ENCODE assay signal across 13 mouse cellular contexts in the genomic region with DNA sequence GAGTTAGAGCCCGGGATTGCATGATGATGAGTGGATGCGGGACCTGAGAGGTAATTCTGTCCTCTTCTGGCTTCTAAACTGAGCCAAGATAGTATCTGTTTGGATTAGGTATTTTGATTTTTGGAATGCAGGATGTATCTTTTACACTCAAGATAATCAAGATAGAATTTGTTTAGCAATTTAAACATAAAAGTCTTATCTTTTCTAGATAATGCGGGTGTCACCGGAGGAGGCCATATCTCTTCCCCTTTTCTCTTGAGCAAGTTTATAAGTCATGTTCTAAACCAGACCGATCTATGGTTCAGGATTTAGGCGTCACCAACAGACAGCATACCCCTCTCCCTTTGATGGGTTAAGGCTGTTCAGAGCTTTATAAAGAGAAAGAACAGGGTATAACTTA.
"Had no signal": no experiment of that assay in that cellular context is flagged by ENCODE, and none has a peak within 500 bp of the region (broad histone marks: within the 10 kb centered on the region; RNA-seq: fewer than 3 reads in every experiment).

No protein-coding gene starts in this region.

- ATAC-seq: intestine, embryonic 16.5 days; liver, postnatal 0 days had no signal

- DNase-seq: kidney, adult 2 months; kidney, postnatal 14 days; liver, embryonic 13.5 days; liver, postnatal 0 days; right cerebral cortex, postnatal 14 days; thymus, adult 2 months; thymus, postnatal 25 days had no signal

- H3K27me3 ChIP-seq: kidney, embryonic 15.5 days; liver, embryonic 13.5 days; megakaryocyte, embryonic 14.5 days; midbrain, embryonic 12.5 days; stomach, embryonic 15.5 days had no signal

- H3K4me3 ChIP-seq: liver, embryonic 13.5 days; megakaryocyte, embryonic 14.5 days; midbrain, embryonic 12.5 days; stomach, embryonic 15.5 days had no signal

- H3K9me3 ChIP-seq: kidney, embryonic 15.5 days; liver, embryonic 13.5 days; megakaryocyte, embryonic 14.5 days; midbrain, embryonic 12.5 days; stomach, embryonic 15.5 days had no signal

- H3K27ac ChIP-seq: kidney, embryonic 15.5 days; liver, embryonic 13.5 days; macrophage; midbrain, embryonic 12.5 days; stomach, embryonic 15.5 days had no signal

- H3K4me2 ChIP-seq: midbrain, embryonic 12.5 days; stomach, embryonic 15.5 days had no signal

- H3K36me3 ChIP-seq: kidney, embryonic 15.5 days; liver, embryonic 13.5 days; midbrain, embryonic 12.5 days; stomach, embryonic 15.5 days had no signal

- H3K9ac ChIP-seq: kidney, embryonic 15.5 days; liver, postnatal 0 days; midbrain, embryonic 12.5 days; stomach, embryonic 15.5 days had no signal
